In the genomic region with DNA sequence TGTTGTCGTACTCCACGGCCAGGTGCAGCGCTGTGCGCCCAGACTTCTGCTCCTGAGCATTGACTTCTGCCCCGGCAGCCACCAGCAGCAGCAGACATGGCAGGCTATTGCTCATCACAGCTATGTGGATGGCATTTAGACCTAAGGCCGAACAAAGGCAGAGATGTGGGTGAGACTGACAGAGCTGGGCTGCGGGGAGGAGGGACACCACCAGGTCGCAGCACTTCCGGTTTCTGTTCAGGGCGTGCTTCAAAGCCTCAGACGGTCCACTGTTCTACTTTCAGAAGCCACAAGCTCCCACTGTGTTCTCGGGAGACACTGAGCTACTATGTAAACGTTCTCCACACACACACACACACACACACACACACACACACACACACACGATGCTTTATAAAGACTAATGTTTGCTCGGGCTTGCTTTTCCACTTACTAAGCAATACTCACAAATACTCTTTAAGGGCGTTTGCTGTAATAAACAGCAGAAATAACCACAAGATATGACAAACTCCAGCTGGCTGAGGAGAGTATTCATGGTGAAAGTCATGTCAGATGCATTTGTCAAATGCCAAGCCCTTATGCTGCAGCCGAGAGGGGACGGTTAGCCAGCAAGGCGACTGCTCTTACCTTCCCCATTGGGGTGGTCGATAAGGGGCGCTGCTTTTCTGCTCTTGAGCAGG, we compare ENCODE assay signal across 10 mouse cellular contexts.
DNase-seq lines count a peak whose midpoint lies in the region; ATAC-seq and TF ChIP-seq lines count a peak whose summit lies in the region.
"Had no signal": no experiment of that assay in that cellular context is flagged by ENCODE, and none has a peak within 500 bp of the region (broad histone marks: within the 10 kb centered on the region; RNA-seq: fewer than 3 reads in every experiment).

No protein-coding gene starts in this region.

- no peak overlapping the region for H3K4me2 ChIP-seq in midbrain, postnatal 0 days (ENCODE audit: low read depth, low read length, poor library complexity, severe bottlenecking)
- H3K4me2 ChIP-seq in midbrain, embryonic 16.5 days (ENCODE audit: low read length) = no peak overlapping the region
- no peak overlapping the region for H3K4me2 ChIP-seq in forebrain, embryonic 13.5 days
- H3K4me2 ChIP-seq: liver, embryonic 15.5 days had no signal

- H3K4me1 ChIP-seq in midbrain, postnatal 0 days (ENCODE audit: insufficient read depth, low read length) = no peaks in the 10 kb centered on the region
- peaks cover 2% of the 10 kb centered on the region; the same call in 1 of the 2 replicates for H3K4me1 ChIP-seq in midbrain, embryonic 16.5 days (ENCODE audit: control insufficient read depth, insufficient read depth, low read length)
- H3K4me1 ChIP-seq in forebrain, embryonic 13.5 days = no peaks in the 10 kb centered on the region

- peaks cover 32% of the 10 kb centered on the region for H3K36me3 ChIP-seq in midbrain, postnatal 0 days (ENCODE audit: insufficient read depth, low read length)
- peaks cover 20% of the 10 kb centered on the region for H3K36me3 ChIP-seq in midbrain, embryonic 16.5 days (ENCODE audit: control insufficient read depth, insufficient read depth, low read length)
- H3K36me3 ChIP-seq in forebrain, embryonic 13.5 days (ENCODE audit: poor library complexity, severe bottlenecking) = peaks cover 39% of the 10 kb centered on the region

- 74% methylated on average over 21 of the region's 21 CpGs for WGBS in midbrain, postnatal 0 days
- whole genome bisulfite sequencing in midbrain, embryonic 16.5 days = 79% methylated on average over 21 of the region's 21 CpGs
- 83% methylated on average over 21 of the region's 21 CpGs for WGBS in forebrain, embryonic 13.5 days

- peak; percentile 39 for ATAC-seq in frontal cortex, adult (ENCODE audit: low TSS enrichment)
- peak; percentile 43; the same call in 1 of the 2 replicates for ATAC-seq in midbrain, postnatal 0 days (ENCODE audit: low FRiP score)
- ATAC-seq in midbrain, embryonic 16.5 days = no peak
- ATAC-seq in forebrain, embryonic 13.5 days = no peak

- TF ChIP-seq CTCF in midbrain, postnatal 0 days (IDR thresholded peaks at IDR 0.05) = no peak

- no peaks in the 10 kb centered on the region for H3K27me3 ChIP-seq in midbrain, postnatal 0 days (ENCODE audit: insufficient read depth, low read length)
- no peaks in the 10 kb centered on the region for H3K27me3 ChIP-seq in midbrain, embryonic 16.5 days (ENCODE audit: control insufficient read depth, insufficient read depth, low read depth, low read length)
- no peaks in the 10 kb centered on the region for H3K27me3 ChIP-seq in forebrain, embryonic 13.5 days
- H3K27me3 ChIP-seq: liver, embryonic 15.5 days had no signal

- H3K9me3 ChIP-seq in midbrain, postnatal 0 days (ENCODE audit: low read length) = no peaks in the 10 kb centered on the region
- no peaks in the 10 kb centered on the region for H3K9me3 ChIP-seq in midbrain, embryonic 16.5 days (replicated peaks; ENCODE audit: control insufficient read depth, low read length, poor library complexity, severe bottlenecking)
- H3K9me3 ChIP-seq in forebrain, embryonic 13.5 days (replicated peaks) = no peaks in the 10 kb centered on the region
- H3K9me3 ChIP-seq: liver, embryonic 15.5 days had no signal

- H3K4me3 ChIP-seq in midbrain, postnatal 0 days (ENCODE audit: low read depth, low read length) = no peak overlapping the region
- no peak overlapping the region for H3K4me3 ChIP-seq in midbrain, embryonic 16.5 days (ENCODE audit: low read depth, low read length)
- no peak overlapping the region for H3K4me3 ChIP-seq in forebrain, embryonic 13.5 days
- H3K4me3 ChIP-seq: liver, embryonic 15.5 days had no signal

- DNase-seq in frontal cortex, postnatal 10 days (ENCODE audit: low spot score in 2 of 2) = no peak
- DNase-seq in midbrain, postnatal 0 days (ENCODE audit: low spot score) = peak; percentile 26
- peak; percentile 43 for DNase-seq in lung, postnatal 14 days
- DNase-seq in thymus, postnatal 25 days = peak; percentile 57
- no peak for DNase-seq in right cerebral cortex, adult 2 months (ENCODE audit: low spot score in 2 of 2)
- DNase-seq: cerebellum, postnatal 36 days had no signal

- H3K9ac ChIP-seq in midbrain, postnatal 0 days (replicated peaks; ENCODE audit: low read length, poor library complexity, severe bottlenecking) = no peak overlapping the region
- H3K9ac ChIP-seq in midbrain, embryonic 16.5 days (ENCODE audit: low read depth, low read length) = no peak overlapping the region
- no peak overlapping the region for H3K9ac ChIP-seq in forebrain, embryonic 13.5 days
- H3K9ac ChIP-seq: liver, embryonic 15.5 days had no signal

- peak overlapping the region; percentile 51; the same call in 1 of the 2 replicates for H3K27ac ChIP-seq in midbrain, postnatal 0 days (ENCODE audit: low read depth, low read length)
- no peak overlapping the region for H3K27ac ChIP-seq in midbrain, embryonic 16.5 days (ENCODE audit: low read length)
- H3K27ac ChIP-seq in forebrain, embryonic 13.5 days = no peak overlapping the region
- H3K27ac ChIP-seq: liver, embryonic 15.5 days had no signal

Comparison
In these comparisons a context has a peak if more than half of its experiments do, and no peak if none do; other contexts are left out.
1. ATAC-seq: peak in frontal cortex, adult (single experiment) and midbrain, postnatal 0 days (single experiment); none in midbrain, embryonic 16.5 days (single experiment) and forebrain, embryonic 13.5 days (single experiment).
2. DNase-seq: peak in midbrain, postnatal 0 days (single experiment), lung, postnatal 14 days (single experiment) and thymus, postnatal 25 days (single experiment); none in frontal cortex, postnatal 10 days (0 of 2) and right cerebral cortex, adult 2 months (0 of 2).